Mouse (Mus musculus) v-Abl transformed pro-B cells (cell line): Measurements from ENCODE around the gene Dnajc13.

Experiments used
- in situ Hi-C, 2 experiments: fragments of 400-800 bp; cut with MboI; formaldehyde crosslinking; loops; one replicate each; pipeline ENCODE4 v1.15.1; 2025; ENCODE audit not compliant: unreplicated experiment in 2 of 2

Gene Dnajc13

GRCm38 (mm10) chr9:104262823-104263352 lies at the start of gene Dnajc13:
Dnajc13 (minus strand) TSS chr9:104262930.
- in situ Hi-C loops, result loop anchor here in 1 of 2 experiments (25.0 kb wide), 1 partner anchor 801 kb away; no protein-coding TSS in a partner anchor

DNA sequence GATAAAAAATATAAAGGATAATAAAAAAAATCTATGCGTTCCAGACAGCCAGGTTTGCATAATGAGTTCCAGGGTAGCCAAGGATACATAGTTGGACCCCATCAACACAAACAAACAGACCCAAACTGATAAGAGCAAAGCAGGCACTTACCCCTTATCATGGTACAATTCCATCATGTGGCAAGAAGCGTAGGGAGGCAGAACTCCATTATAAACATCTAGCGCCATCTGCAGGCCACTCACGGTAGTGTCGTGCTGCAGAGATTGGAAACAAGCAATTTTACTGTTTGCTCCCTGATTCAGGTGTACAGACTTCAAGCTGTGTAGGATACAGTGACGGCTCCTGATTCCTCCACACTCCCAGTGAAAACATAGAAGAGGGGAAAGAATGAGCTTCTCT lies 44.0 kb upstream of the Dnajc13 start:
- in situ Hi-C loops, result loop anchor here (5.0 to 10.0 kb wide), 3 partner anchors 34 to 232 kb away; no protein-coding TSS in a partner anchor

- in situ Hi-C loops, result loop anchor here (5.0 to 10.0 kb wide), 3 partner anchors 33 to 231 kb away; no protein-coding TSS in a partner anchor
These were observed 42.8 kb upstream of the Dnajc13 start for GRCm38 (mm10) chr9:104305333-104306111.

GRCm38 (mm10) chr9:104304800-104305199 lies 42.1 kb upstream of the Dnajc13 start:
- in situ Hi-C loops, result loop anchor here (5.0 to 10.0 kb wide), 4 partner anchors 32 to 230 kb away; no protein-coding TSS in a partner anchor

DNA sequence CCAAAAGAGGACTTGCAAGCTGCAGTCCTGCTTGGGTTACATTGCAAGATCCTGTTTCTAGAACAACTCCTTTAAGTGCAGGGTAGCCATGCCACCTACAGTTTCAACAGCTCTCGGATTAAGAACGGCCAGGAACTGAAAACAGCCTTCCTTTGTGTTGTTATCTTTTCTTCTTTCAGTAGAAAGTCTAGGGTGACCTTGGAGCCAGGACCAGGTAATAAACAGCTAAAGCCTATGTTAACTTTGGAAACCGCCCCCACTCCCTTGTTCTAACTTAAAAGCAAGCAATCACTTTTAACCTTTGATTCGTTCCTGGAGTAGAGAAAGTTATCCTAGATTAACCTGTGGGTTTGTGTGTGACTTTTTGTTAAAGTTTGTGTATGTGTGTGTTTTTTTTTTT lies 41.6 kb upstream of the Dnajc13 start:
- in situ Hi-C loops, result loop anchor here in 1 of 2 experiments (5.0 to 10.0 kb wide), 2 partner anchors 97 to 230 kb away; no protein-coding TSS in a partner anchor

DNA sequence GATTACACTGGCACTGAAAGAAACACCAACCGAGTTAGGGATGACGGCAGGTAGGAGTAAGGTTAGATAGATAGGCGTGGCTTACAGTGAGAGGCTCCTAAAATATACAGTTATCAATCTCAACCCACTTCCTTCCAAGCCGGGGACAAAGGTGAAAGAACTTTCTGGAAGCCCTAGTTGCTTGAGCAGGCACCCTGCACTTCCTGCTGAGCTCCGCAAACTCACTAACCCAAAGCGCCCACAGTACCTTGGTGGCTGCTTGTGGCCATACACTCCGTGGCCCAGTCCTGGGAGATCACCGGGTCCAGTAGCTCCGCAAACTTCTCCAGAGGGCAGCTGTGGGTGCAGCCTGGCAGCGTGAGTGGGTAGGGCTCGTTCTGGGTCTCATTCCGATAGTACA lies 37.8 kb upstream of the Dnajc13 start:
- in situ Hi-C loops, result loop anchor here in 1 of 2 experiments (5.0 to 10.0 kb wide), 2 partner anchors 93 to 226 kb away; no protein-coding TSS in a partner anchor

- in situ Hi-C loops, result loop anchor here (25.0 kb wide), 1 partner anchor 1090 kb away; the partner anchor contains the start of genes Aste1 (in 2 of the 2) and Nek11 (in 2 of the 2)
These were observed 34.3 kb upstream of the Dnajc13 start for GRCm38 (mm10) chr9:104297041-104297440.

- in situ Hi-C loops, result loop anchor here (25.0 kb wide), 1 partner anchor 1102 kb away; the partner anchor contains the start of genes Aste1 (in 2 of the 2) and Nek11 (in 2 of the 2)
These were observed 22.2 kb upstream of the Dnajc13 start for GRCm38 (mm10) chr9:104284934-104285333.

- in situ Hi-C loops, result loop anchor here (25.0 kb wide), 1 partner anchor 1105 kb away; the partner anchor contains the start of genes Aste1 (in 2 of the 2) and Nek11 (in 2 of the 2)
These were observed 19.8 kb upstream of the Dnajc13 start for GRCm38 (mm10) chr9:104282536-104282935.

- in situ Hi-C loops, result loop anchor here (25.0 kb wide), 1 partner anchor 1106 kb away; the partner anchor contains the start of genes Aste1 (in 2 of the 2) and Nek11 (in 2 of the 2)
These were observed 19.0 kb upstream of the Dnajc13 start for GRCm38 (mm10) chr9:104281737-104282136.

- in situ Hi-C loops, result loop anchor here (25.0 kb wide), 1 partner anchor 1106 kb away; the partner anchor contains the start of genes Aste1 (in 2 of the 2) and Nek11 (in 2 of the 2)
These were observed 18.2 kb upstream of the Dnajc13 start for GRCm38 (mm10) chr9:104280725-104281495.

- in situ Hi-C loops, result loop anchor here (5.0 to 25.0 kb wide), 4 partner anchors 97 to 1110 kb away; partner anchors contain the start of genes Aste1 (in 2 of the 2), Nek11 (in 2 of the 2) and Nphp3 (in 1 of the 2)
These were observed 14.9 kb upstream of the Dnajc13 start for GRCm38 (mm10) chr9:104277528-104278162.

- in situ Hi-C loops, result loop anchor here (5.0 to 25.0 kb wide), 4 partner anchors 100 to 1112 kb away; partner anchors contain the start of genes Aste1 (in 2 of the 2), Nek11 (in 2 of the 2) and Nphp3 (in 1 of the 2)
These were observed 12.5 kb upstream of the Dnajc13 start for GRCm38 (mm10) chr9:104275084-104275785.

DNA sequence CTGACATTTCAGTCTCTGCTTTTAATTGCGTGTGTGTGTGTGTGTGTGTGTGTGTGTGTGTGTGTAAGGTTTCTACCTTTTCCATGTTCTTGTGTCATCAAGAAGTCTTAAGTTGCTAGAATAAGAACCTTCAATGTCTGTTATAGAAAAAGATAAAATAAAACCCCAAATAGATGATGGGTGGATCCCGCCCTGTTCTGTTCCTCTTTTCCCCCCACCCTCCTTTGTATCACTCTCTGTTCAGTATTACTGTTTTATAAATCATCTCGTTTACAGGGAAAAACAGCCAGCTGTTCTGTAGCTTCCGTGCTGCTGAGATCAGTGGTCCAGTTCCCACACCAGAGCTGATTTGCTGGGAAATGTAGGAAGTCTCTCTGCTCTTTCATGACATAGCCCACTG lies 9.3 kb upstream of the Dnajc13 start:
- in situ Hi-C loops, result loop anchor here (5.0 to 25.0 kb wide), 5 partner anchors 35 to 810 kb away; partner anchors contain the start of gene Nphp3 (in 1 of the 2)

- in situ Hi-C loops, result loop anchor here (5.0 to 25.0 kb wide), 5 partner anchors 36 to 809 kb away; partner anchors contain the start of gene Nphp3 (in 1 of the 2)
These were observed 8.9 kb upstream of the Dnajc13 start for GRCm38 (mm10) chr9:104271642-104272041.

DNA sequence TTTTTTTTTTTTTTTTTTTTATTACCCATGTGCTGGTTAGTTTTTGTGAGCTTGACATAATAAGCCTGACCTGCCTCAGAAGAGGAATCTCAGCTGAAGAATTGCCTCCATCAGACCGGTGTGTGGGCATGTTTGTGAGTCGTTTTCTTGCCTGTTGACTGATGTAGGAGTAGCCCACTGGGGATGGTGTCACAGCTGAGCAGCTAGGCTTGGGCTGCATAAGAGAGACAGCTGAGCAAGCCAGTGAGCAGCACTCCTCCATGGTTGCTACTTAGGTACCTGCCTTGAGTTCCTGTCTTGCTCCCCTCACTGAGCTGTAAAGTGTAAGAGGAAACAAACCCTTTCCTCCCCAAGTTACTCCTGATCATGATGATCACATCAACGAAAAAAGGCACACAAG lies 7.2 kb upstream of the Dnajc13 start:
- in situ Hi-C loops, result loop anchor here (5.0 to 25.0 kb wide), 5 partner anchors 37 to 808 kb away; partner anchors contain the start of gene Nphp3 (in 1 of the 2)

DNA sequence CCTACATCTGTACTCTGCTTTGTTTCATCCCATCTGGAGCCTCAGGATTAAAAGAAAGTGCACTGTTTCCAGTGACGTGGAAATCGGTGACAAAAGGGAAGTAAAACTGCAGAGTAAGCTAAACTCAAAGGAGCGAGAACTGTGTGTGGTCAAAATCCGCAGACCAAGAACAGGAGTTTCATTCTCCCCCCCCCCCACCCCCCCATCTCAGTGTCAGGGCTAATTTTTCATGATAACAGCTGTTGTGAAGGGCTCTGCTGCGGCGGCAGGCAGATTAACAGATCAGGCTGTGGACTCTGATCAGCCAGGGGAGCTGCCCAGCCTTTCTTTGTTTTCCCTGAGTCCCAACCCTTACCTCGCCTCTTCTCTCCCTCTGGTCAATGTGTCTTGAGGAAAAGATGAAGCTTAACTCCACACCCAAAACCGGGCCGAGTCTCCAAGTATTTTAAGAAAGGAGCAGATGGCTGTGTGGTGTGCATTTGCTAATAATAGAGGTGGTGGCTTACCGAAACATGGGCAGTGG lies 6.7 kb upstream of the Dnajc13 start:
- in situ Hi-C loops, result loop anchor here in 1 of 2 experiments (25.0 kb wide), 1 partner anchor 807 kb away; no protein-coding TSS in a partner anchor

- in situ Hi-C loops, result loop anchor here in 1 of 2 experiments (25.0 kb wide), 1 partner anchor 802 kb away; no protein-coding TSS in a partner anchor
These were observed 1.8 kb upstream of the Dnajc13 start for GRCm38 (mm10) chr9:104264567-104264966.
